Mouse (Mus musculus) ovary, postnatal 36 days (tissue): ENCODE data around the gene Gm128.
A peak's percentile ranks its signal among the peaks of the same experiment; 100 is the strongest.

Experiments
- DNase-seq: peaks from one replicate; pipeline ENCODE4 v3.0.0; 2022; ENCODE audit warnings: low spot score, mixed read lengths

Gene Gm128

DNA sequence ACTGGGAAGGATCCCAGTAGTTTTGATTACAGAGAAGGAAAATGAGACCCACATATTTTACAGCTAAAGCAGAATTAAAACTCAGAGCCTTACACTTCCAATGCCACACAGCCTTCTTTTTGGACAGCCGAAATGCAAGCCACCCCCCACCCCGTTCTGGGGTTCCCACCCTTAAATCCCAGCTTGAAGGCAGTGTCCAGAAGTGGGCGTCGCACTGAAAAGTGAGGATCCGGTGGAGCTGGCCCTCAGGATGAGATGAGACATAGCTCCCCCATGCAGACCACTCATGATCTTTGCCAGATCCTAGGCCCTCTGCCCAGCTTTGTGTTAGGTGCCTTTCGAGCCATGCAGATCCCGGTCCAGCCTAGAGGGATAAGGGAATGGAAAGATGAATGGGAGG, at the start of gene Gm128:
TSS of gene Gm128 (minus strand) at position 101 of the 400 bp plus-strand sequence.
- no peak for DNase-seq

GRCm38 (mm10) chr3:95291041-95291440, 49.6 kb upstream of the Gm128 start:
- DNase-seq: no peak

DNA sequence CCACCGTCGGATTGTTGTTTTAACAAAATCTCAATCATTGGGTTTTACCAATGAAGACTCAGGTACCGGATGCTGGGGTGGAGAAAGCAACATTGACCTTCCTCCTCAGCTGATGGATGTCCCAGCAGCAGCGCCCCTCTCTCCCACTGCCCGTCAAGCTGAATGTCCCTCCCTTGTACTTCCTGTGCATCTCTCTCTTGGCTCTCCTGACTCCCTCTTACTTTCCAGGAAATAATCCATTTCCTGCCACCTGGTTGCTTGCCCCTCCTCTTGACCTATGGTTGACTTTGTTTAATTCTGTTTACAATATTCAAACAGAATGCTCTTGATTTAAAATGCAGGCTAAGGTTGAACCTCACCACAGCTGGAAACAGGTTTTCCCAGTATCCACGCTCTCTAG, 48.8 kb upstream of the Gm128 start:
- DNase-seq: no peak

- no peak for DNase-seq
These were observed 48.0 kb upstream of the Gm128 start for GRCm38 (mm10) chr3:95289419-95289818.

DNA sequence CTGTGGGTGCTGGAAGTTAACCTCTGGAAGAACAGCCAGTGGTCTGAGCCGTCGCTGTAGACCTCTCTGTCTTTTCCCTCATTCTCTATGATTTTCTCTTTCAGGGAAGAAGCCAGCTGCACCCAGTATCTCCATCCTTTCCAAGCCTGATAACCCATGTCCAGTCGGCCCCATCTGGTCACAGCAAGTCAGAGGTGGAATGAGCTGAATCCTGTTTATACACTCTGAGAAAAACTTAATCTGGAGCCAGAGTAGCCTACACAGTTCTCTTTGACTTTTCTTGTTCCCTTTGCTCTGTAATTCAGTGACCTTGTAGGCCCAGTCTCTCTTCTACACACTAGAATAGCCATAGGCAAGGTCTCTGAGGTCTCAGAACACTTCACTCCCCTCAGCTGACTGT, 46.1 kb upstream of the Gm128 start:
- no peak for DNase-seq

- DNase-seq: no peak
These were observed 45.1 kb upstream of the Gm128 start for GRCm38 (mm10) chr3:95286510-95286909.

DNA sequence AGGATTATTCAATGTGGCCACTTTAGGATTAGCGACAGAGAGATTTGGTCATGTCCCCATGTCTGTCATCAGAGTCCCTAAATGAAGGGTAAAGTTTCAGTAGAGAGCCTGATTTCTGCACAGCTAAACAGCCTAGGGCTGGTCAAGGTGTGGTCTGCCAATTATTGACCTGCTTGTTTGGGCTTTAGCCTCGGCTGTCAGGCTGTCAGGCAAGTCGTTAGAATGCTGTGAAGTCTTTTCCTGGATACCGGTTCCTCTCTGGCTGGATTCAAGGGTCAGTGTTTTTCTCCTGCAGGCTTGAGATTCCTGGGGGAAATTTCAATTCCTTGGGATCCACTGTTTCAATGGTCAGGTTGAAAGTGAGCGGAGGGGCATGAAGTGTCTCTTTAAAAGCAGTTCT, 44.6 kb upstream of the Gm128 start:
- no peak for DNase-seq

DNA sequence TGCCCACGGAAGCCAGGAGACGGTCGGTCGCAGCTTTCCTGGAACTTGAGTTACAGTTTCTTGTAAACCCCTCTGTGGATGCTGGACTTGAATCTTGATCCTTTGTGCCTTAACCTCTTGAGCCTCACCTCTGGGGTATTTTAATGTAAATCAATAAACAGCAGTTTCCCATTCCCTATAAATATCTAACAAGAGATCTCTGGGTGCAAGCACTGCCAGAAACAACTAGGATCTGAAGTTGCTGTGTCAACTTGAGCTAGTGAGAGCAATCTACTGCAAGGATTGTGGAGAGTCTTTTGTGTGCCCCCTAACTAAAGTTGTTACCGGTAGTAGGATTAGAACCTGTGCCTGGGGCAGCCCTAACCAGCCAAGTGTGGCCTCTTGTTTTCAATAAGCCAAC, 44.0 kb upstream of the Gm128 start:
- DNase-seq: no peak

DNA sequence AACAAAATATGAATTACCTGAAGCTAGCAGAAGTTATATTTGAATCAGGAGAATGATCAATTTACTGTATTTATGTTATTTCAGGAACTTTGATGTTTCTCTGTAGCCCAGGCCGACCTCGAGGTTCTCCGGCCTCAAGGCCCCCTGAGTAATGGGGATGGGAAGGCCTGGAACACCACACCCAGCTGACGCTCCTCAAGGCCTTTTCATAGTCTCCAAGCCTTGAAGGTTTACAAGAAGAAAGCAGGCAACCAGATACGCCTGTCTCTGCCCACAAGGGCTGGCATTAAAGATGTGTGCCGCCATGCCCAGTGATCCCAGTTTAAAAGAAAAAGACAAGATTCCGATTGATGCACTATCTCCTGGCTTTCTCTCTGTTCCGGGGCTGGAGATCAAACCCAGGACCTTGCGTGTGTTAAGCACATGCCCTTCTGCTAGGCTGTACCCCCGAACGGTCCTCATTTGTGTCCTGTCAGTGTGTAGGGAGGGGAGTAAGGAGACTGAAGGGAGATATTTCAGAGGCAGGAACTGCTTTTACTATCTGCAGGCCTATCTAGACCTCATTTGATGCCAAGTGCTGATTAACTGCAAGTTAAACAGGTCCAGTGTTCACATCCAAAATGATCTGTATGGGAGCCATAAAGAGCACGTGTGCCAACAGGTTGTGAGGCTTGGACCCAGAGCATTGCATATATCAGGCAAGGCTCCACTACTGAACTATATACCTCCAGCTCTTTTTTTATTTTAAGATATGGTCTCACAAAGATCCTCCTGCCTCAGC, 43.3 kb upstream of the Gm128 start:
- DNase-seq: no peak

DNA sequence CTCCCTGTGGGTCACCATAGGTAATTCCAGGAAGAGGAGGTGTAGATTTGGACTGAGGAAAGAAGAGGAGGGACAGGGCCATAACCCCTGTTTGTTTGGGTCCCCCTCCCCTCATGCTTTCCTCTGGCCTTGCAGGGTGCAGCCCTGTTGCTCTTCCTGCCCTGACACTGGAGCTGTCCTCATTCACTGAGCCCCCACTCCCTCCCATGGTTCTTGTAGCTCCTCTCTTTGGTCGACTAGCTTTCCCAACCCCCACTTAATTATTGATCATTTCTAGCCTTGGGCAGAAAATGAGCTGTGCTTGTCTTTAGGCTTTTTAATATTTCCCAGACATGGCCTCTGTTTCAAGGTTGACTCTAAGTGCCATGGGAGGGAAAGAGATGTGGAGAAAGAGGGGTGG, 42.7 kb upstream of the Gm128 start:
- no peak for DNase-seq

DNA sequence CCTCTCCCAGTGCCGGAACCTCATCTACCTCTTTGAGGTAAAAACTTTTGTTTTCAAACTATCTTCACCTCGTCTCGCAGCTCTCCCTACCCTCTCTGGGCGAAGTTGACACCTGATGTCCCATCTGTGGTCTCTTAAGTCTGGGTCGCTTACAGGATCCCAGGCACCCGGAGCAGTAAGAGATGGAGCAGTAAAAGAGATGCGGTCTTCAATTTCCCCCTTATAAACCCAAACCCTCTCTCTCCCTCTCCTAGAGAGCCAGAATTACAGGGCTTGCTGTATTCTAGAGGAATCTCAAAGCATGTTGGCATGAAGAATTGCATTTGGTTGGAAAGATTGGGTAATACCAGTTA, 42.2 kb upstream of the Gm128 start:
- no peak for DNase-seq

DNA sequence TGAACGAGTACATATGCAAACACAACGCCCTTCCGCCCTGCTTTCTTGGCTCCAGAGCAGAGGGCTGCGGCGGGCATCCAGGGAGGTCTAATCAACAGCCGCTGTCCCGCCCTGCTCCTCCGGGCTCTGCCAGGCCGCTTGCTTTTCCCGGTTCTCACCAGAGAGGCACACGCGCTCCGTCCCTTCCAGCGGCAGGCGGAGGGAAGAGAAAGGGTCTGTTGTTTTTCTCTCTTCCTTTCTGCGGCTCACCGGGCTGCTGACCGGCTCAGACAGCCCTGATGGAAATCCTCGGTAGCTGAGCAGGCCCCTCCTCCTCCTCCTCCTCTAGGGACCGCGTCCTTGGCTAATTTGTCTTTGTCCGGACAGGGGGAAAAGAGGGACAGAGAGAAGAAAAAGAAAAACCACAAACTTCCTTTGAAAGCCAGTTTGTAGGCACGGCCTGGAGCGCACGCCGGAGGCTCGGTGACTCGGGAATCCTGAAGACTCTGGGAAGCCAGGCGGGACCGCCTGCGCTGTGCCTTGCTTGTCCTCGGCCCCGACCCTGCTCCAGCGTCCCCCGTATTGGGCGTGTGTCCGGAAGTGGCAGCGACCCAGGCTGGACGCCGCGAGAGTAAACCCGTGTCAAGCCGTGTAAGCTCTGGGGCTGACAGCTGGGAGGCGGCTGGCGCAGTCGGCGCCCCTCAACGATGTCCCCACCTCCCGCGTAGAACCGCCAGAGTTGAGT, 41.6 kb upstream of the Gm128 start:
- peak; percentile 81 for DNase-seq

- DNase-seq: no peak
These were observed 41.0 kb upstream of the Gm128 start for GRCm38 (mm10) chr3:95282381-95282864.

- peak; percentile 98 for DNase-seq
These were observed 40.1 kb upstream of the Gm128 start, which contains the start of the genes Mindy1 and Prune1 for GRCm38 (mm10) chr3:95281216-95282126. Gene Mindy1, plus strand, starts transcription at chr3:95281345. Gene Prune1, minus strand, starts transcription at chr3:95282076.

DNA sequence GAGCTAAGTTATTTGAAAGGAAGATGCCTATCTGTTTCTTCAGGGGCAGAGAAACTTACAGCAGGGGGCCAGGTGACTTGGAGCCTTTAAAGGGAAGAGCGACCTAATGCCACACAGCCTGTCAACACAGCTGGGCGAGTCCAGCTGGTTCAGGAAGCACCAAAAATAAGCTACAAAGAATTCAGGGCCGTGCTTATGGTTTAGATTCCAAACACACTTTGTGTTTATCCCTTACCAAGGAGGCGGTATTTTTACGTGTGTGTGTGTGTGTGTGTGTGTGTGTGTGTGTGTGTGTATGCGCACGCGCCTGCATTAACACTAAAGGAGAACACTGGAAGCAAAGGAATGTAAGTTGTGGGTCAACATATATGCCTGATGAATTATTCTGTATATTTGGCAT, 39.3 kb upstream of the Gm128 start:
- no peak for DNase-seq

- DNase-seq: no peak
These were observed 35.8 kb upstream of the Gm128 start for GRCm38 (mm10) chr3:95277149-95277551.

DNA sequence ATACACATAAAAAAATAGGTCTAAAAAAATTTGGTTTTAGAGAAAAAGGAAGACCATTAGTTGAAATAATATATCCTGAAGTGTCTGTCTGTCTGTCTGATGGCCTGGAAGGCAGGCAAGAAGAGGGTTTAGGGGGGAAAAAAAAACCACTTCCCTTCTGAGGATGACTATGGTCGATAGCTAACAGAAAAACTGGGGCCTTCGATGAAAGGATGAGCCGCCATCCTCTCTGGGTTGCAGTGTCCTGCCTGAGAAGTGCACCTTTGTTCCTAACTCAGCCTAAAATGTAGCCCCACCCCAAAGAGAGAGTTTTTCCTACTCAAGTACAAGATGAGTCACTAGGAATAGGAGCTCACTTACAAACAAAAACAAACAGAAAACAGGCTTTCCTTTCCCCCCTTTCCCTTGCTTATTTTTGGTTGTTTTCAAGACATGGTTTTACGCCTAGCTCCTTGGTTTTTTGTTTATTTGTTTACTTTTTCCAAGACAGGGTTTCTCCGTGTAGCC, 35.1 kb upstream of the Gm128 start:
- DNase-seq: no peak

- no peak for DNase-seq
These were observed 33.8 kb upstream of the Gm128 start for GRCm38 (mm10) chr3:95275161-95275560.

- DNase-seq: no peak
These were observed 33.1 kb upstream of the Gm128 start for GRCm38 (mm10) chr3:95274453-95274852.

- no peak for DNase-seq
These were observed 32.1 kb upstream of the Gm128 start for GRCm38 (mm10) chr3:95273471-95273870.

- no peak for DNase-seq
These were observed 29.5 kb upstream of the Gm128 start for GRCm38 (mm10) chr3:95270766-95271364.

GRCm38 (mm10) chr3:95269789-95270188, 28.4 kb upstream of the Gm128 start:
- no peak for DNase-seq
